Mouse (Mus musculus): ENCODE results near the gene Efcab5.

GRCm38 (mm10) chr11:77194762-77195161 is 6.0 kb upstream of the Efcab5 start:
- TF ChIP-seq CTCF (conservative IDR thresholded peaks at IDR 0.05; ENCODE audit: low read length) (no peak), POU5F1 (IDR thresholded peaks at IDR 0.05; ENCODE audit: borderline replicate concordance, low read length) (no peak), NANOG (IDR thresholded peaks at IDR 0.05; ENCODE audit: borderline replicate concordance, low read length) (no peak)
